Mouse (Mus musculus) gastrocnemius, adult 18-20 months (tissue): ENCODE results near the gene Polg2. TPM values are rescaled to one million over a fixed set of nuclear protein-coding genes. Genes with fewer than 3 reads are reported as not detected.
"Not testable (repeated sequence)": the region's sequence is repeated elsewhere in the genome, so short reads cannot be mapped to it uniquely, and the experiment has no call there.

ENCODE experiments used
- DNase-seq: peaks from one replicate; pipeline ENCODE4 v3.0.0; 2021; ENCODE audit warnings: low spot score
- microRNA-seq: library from miRNA; unstranded; fragments of <30 nt; microRNA quantifications from one replicate; pipeline ENCODE4 v1.2.0, GENCODE M21; 2021
- total RNA-seq, 2 experiments: library from RNA; stranded (reverse); gene quantifications; 2 replicates each; pipeline ENCODE4 v1.2.3; 2021

The Polg2 gene
- total RNA-seq, 2 experiments from 2014 or later, result 2.4 TPM

DNA sequence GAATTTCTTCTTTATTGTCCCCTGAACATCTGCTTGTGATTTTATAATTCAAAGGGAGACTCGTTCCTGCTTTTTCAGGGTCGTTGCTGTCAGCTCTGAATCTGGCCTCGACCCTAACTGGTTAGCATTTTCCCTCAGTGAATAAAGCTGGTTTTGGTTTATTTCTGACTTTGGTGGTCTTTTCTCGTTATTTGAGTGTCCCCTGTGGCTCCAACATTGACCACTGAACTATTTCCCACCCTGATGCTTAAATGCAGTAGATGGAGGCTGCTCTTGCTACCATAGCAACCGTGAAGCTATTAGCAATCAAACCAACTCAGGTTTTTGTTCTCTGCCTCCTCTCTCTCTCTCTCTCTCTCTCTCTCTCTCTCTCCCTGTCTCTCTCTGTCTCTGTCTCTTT is 51.4 kb downstream of the Polg2 start:
- DNase-seq, result no peak

DNA sequence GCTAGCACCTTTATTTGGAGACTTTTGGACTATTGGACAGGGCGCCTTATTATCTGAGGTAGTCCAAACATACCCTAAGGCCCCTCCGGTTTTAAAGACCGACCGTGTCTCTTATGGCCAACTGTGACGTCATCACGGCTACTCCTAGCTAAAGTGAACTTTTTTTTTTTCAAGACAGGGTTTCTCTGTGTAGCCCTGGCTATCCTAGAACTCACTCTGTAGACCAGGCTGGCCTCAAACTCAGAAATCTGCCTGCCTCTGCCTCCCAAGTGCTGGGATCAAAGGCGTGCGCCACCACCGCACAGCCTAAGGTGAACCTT is 54.5 kb downstream of the Polg2 start:
- DNase-seq, result not testable (repeated sequence)

DNA sequence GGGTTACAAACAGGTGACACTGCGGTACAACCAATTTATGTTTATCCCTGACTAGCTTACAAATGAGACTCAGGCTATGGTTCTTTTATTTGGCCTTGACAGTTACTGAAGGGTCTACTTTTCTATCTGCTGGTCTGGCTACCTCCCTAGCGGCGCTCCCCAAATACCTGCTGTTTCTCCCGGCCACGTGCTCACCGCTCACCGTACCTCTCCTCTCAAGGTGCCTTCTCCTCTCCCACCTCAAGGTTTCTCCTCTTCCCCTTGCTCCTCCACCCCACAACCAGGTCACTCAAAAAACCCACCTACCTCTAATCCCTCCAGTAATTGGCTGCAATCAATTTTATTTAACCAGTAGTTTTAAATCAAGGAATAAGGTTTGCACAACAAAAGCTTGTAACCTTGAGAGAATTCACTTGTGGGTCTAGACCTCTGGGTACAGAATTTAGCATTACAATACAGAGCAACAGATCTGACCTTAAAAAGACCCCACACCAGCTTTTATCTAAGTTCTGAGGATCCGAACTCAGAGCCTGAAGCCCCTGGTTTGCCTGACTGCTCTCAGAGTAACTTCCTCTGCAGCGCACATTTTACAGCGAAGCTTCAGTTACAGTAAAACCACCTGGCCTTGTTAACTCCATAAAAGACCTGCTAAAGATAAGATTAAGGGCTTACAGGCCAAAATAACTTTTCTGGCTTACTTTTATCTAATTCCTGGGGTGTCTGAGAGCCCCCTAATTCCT is 55.0 kb downstream of the Polg2 start:
- DNase-seq, result no peak

DNA sequence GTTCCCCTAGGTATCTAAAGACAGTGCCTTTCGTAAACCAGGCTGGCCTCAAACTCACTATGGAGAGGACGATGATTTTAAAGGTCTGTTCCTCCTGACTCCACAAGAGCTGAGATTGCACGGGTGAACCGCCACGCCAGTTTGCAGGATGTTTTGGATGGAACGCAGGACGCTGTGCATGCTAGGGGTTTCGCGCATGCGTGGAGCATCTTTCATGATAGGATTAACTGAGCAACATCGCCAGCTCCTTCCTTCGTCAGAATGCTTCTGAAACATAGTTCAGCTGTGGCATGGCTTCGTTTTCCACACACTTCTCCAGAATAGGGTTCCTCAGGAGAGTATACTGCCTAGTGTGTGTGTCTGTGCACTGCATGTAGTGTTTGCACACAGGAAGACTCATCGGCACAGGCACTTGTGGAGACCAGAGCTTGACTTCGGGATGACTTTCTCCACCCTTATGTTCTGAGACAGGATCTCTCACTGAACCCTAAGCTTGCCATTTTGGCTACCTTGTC is 55.7 kb downstream of the Polg2 start:
- DNase-seq, result no peak

DNA sequence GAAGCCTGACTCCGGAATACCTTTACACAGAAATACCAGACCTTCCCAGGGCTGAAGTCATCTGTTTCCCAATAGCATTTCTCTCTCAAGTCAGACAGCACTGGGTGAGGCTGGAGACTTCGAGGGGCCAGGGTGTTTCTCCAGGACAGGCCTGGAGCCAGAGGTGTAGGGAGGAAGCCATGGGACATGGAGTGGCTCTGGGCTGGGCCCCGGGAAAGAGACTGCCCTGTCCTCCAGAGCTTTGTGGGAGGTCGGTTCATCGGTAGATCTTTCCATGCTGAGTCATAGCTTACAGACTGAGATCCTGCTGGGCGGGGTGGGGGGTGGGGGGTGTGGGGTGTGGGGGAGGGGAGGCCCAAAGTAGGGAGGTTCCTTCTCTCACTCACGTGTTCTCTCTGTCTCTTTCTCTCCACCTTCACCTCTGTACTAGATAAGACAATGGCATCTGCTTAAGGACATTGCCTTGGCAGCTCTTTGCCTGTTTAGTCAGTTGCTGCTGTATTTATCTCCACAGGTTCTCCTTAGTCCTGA is 56.4 kb downstream of the Polg2 start:
- DNase-seq, result peak; percentile 34

DNA sequence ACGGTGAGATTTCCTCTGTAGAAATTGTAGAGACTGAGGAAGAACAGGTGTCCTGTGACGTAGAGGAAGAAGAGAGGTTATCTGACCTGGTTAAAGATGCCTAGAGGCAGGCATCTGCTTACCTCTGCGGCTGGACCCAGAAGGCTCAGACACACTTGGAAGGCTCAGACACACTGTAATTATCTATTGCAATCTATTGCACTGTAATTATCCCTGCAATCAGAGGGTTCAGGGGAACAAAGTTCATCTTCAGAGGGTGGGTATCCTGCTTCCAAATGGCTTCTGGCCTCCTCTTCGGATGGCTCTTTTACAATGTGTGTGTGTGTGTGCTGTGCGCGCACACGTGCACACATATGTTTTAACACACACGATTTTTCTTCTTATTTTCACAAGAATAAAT is 59.0 kb downstream of the Polg2 start:
- no peak for DNase-seq

Small RNA genes within 50 kb of the gene (microRNA-seq; reads per million reads assigned to microRNA genes)
- gene Gm25994 (not detected), gene Mir3064 (8.9 reads per million, percentile 21 among the genes with 10 or more reads in this experiment)

Other genes starting within 250 kb of the Polg2 start
- gene Tex2, start 166.1 kb downstream of the Polg2 start, total RNA-seq, result 10 to 100 TPM; 64.8 to 69.4 TPM
- gene Pecam1, start 28.9 kb downstream of the Polg2 start, total RNA-seq, result 10 to 100 TPM; 27.3 to 35.3 TPM
- under 1 TPM in 1 of 2 experiments, not detected in 1; 0.34 TPM for gene Milr1, start 28.3 kb downstream of the Polg2 start, total RNA-seq
- gene Ddx5, start 9.6 kb upstream of the Polg2 start, total RNA-seq, result 100 to 1,000 TPM; 250 to 296 TPM
- 1 to 10 TPM; 2.7 to 4.7 TPM for gene Cep95, start 9.7 kb upstream of the Polg2 start, total RNA-seq
- gene Smurf2, start 141.2 kb upstream of the Polg2 start, total RNA-seq, result 10 to 100 TPM; 24.5 to 29.5 TPM
- 10 to 100 TPM in 1 of 2 experiments, 1 to 10 TPM in 1; 9.4 to 10.3 TPM for gene Kpna2, start 220.0 kb upstream of the Polg2 start, total RNA-seq
- 1 to 10 TPM; 1.5 TPM for gene 1810010H24Rik, start 246.1 kb upstream of the Polg2 start, total RNA-seq